In the genomic region with DNA sequence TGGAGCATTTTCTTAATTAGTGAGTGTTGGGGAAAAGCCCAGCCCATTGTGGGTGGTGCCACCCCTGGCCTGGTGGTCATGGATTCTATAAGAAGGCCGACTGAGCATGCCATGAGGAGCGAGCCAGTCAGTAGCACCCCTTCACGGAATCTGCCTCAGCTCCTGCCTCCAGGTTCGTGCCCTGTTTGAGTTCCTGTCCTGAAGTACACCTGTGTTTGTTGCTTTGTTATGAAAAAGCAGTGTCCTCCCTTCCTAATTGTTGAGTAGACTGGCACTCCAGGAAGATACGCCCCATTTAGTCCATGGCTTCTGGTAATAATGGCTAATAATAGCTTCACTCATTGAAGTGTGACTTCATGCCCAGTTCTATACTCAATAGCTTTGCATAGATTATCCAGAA, we compare ENCODE assay signal across 10 mouse cellular contexts. TPM values are rescaled to one million over a fixed set of nuclear protein-coding genes. Genes with fewer than 3 reads are reported as not detected.
A peak's percentile ranks its signal among the peaks of the same experiment; 100 is the strongest.
DNase-seq lines count a peak whose midpoint lies in the region; ATAC-seq and TF ChIP-seq lines count a peak whose summit lies in the region.
"Had no signal": no experiment of that assay in that cellular context is flagged by ENCODE, and none has a peak within 500 bp of the region (broad histone marks: within the 10 kb centered on the region; RNA-seq: fewer than 3 reads in every experiment).

A gene (plus strand): TSS at position 123 of the 400 bp plus-strand sequence.

- no peak within 1 kb of the TSS for H3K27ac ChIP-seq in kidney, postnatal 0 days
- peak within 1 kb of the TSS; percentile 33; the same call in 1 of the 2 replicates for H3K27ac ChIP-seq in embryonic facial prominence, embryonic 13.5 days
- H3K27ac ChIP-seq in hindbrain, embryonic 16.5 days (ENCODE audit: low read depth, low read length) = peak within 1 kb of the TSS; percentile 11; the same call in 1 of the 2 replicates
- H3K27ac ChIP-seq in midbrain, postnatal 0 days (ENCODE audit: low read depth, low read length) = 0 out of 2 replicates have a peak within 1 kb of the TSS, but pooled peaks have one; percentile 34
- H3K27ac ChIP-seq: gastrocnemius, adult 2 months had no signal

- no peak for TF ChIP-seq CTCF in kidney, postnatal 0 days (IDR thresholded peaks at IDR 0.05; ENCODE audit: low read depth)
- no peak for TF ChIP-seq CTCF in midbrain, postnatal 0 days (IDR thresholded peaks at IDR 0.05)

- H3K4me2 ChIP-seq in kidney, postnatal 0 days (ENCODE audit: low read length) = peak within 1 kb of the TSS; percentile 11; the same call in 1 of the 2 replicates
- H3K4me2 ChIP-seq in embryonic facial prominence, embryonic 13.5 days = peak within 1 kb of the TSS; percentile 37
- peak within 1 kb of the TSS; percentile 50 for H3K4me2 ChIP-seq in hindbrain, embryonic 16.5 days (ENCODE audit: low read length)
- H3K4me2 ChIP-seq in midbrain, postnatal 0 days (ENCODE audit: low read depth, low read length, poor library complexity, severe bottlenecking) = peak within 1 kb of the TSS; percentile 31

- DNase-seq in kidney, postnatal 0 days (ENCODE audit: low spot score) = no peak
- DNase-seq in kidney, adult 9 months = no peak
- DNase-seq in midbrain, postnatal 0 days (ENCODE audit: low spot score) = no peak
- no peak for DNase-seq in urinary bladder, adult 18-20 months (ENCODE audit: low spot score in 2 of 2)

- H3K9ac ChIP-seq in kidney, postnatal 0 days (ENCODE audit: low read depth, low read length) = no peak within 1 kb of the TSS
- no peak within 1 kb of the TSS for H3K9ac ChIP-seq in embryonic facial prominence, embryonic 13.5 days
- peak within 1 kb of the TSS; percentile 16 for H3K9ac ChIP-seq in hindbrain, embryonic 16.5 days (ENCODE audit: low read depth, low read length)
- H3K9ac ChIP-seq in midbrain, postnatal 0 days (replicated peaks; ENCODE audit: low read length, poor library complexity, severe bottlenecking) = no peak within 1 kb of the TSS

- 60% methylated on average over 5 of the region's 5 CpGs for WGBS in kidney, postnatal 0 days
- WGBS in embryonic facial prominence, embryonic 13.5 days = 59% methylated on average over 5 of the region's 5 CpGs
- WGBS in hindbrain, embryonic 16.5 days = 61% methylated on average over 5 of the region's 5 CpGs
- WGBS in midbrain, postnatal 0 days = 74% methylated on average over 5 of the region's 5 CpGs

- ATAC-seq in kidney, postnatal 0 days (replicated peaks; ENCODE audit: low FRiP score, low read depth) = no peak
- ATAC-seq in embryonic facial prominence, embryonic 13.5 days (ENCODE audit: insufficient number of reproducible peaks, insufficient read depth, low FRiP score, low TSS enrichment, low read depth) = no peak
- no peak for ATAC-seq in hindbrain, embryonic 16.5 days
- no peak for ATAC-seq in midbrain, postnatal 0 days (ENCODE audit: low FRiP score)
- ATAC-seq in megakaryocyte progenitor cell, adult 5-6 weeks (replicated peaks; ENCODE audit: poor library complexity) = no peak
- ATAC-seq in erythroid progenitor cell, adult 5-6 weeks (replicated peaks; ENCODE audit: low FRiP score, poor library complexity, severe bottlenecking) = no peak

- H3K4me3 ChIP-seq in kidney, postnatal 0 days (replicated peaks; ENCODE audit: low read depth, low read length) = no peak within 1 kb of the TSS
- H3K4me3 ChIP-seq in embryonic facial prominence, embryonic 13.5 days = no peak within 1 kb of the TSS
- peak within 1 kb of the TSS; percentile 26 for H3K4me3 ChIP-seq in hindbrain, embryonic 16.5 days (ENCODE audit: low read length)
- peak within 1 kb of the TSS; percentile 7; the same call in 1 of the 2 replicates for H3K4me3 ChIP-seq in midbrain, postnatal 0 days (ENCODE audit: low read depth, low read length)
- H3K4me3 ChIP-seq: gastrocnemius, adult 2 months had no signal

- no peaks in the 10 kb centered on the region for H3K36me3 ChIP-seq in kidney, postnatal 0 days (ENCODE audit: insufficient read depth, low read length)
- no peaks in the 10 kb centered on the region for H3K36me3 ChIP-seq in embryonic facial prominence, embryonic 13.5 days
- H3K36me3 ChIP-seq in hindbrain, embryonic 16.5 days (ENCODE audit: control insufficient read depth, insufficient read depth, low read length) = no peaks in the 10 kb centered on the region
- no peaks in the 10 kb centered on the region for H3K36me3 ChIP-seq in midbrain, postnatal 0 days (ENCODE audit: insufficient read depth, low read length)

- H3K27me3 ChIP-seq in kidney, postnatal 0 days (ENCODE audit: insufficient read depth, low read length) = no peaks in the 10 kb centered on the region
- peaks cover 7% of the 10 kb centered on the region; the same call in 1 of the 2 replicates for H3K27me3 ChIP-seq in embryonic facial prominence, embryonic 13.5 days
- no peaks in the 10 kb centered on the region for H3K27me3 ChIP-seq in hindbrain, embryonic 16.5 days (replicated peaks; ENCODE audit: control insufficient read depth, insufficient read depth, low read length)
- H3K27me3 ChIP-seq in midbrain, postnatal 0 days (ENCODE audit: insufficient read depth, low read length) = no peaks in the 10 kb centered on the region

- no peaks in the 10 kb centered on the region for H3K9me3 ChIP-seq in kidney, postnatal 0 days (replicated peaks; ENCODE audit: low read length)
- no peaks in the 10 kb centered on the region for H3K9me3 ChIP-seq in embryonic facial prominence, embryonic 13.5 days
- no peaks in the 10 kb centered on the region for H3K9me3 ChIP-seq in hindbrain, embryonic 16.5 days (ENCODE audit: control insufficient read depth, low read length)
- H3K9me3 ChIP-seq in midbrain, postnatal 0 days (ENCODE audit: low read length) = no peaks in the 10 kb centered on the region

- no peaks in the 10 kb centered on the region for H3K4me1 ChIP-seq in kidney, postnatal 0 days (replicated peaks; ENCODE audit: insufficient read depth, low read length)
- peaks cover 18% of the 10 kb centered on the region for H3K4me1 ChIP-seq in embryonic facial prominence, embryonic 13.5 days
- H3K4me1 ChIP-seq in hindbrain, embryonic 16.5 days (ENCODE audit: control insufficient read depth, insufficient read depth, low read depth, low read length) = peaks cover 10% of the 10 kb centered on the region
- no peaks in the 10 kb centered on the region for H3K4me1 ChIP-seq in midbrain, postnatal 0 days (ENCODE audit: insufficient read depth, low read length)

RNA-seq across cellular contexts. Expression of the gene that starts here (rescaled TPM):
- polyA plus RNA-seq in kidney, postnatal 0 days (2015; fragmentation: Nextera tagmentation; extraction: Ambion mirVana) = not detected in 2 replicates
- not detected in 2 replicates for polyA plus RNA-seq in embryonic facial prominence, embryonic 13.5 days (2015; fragmentation: Nextera tagmentation; extraction: Ambion mirVana)
- polyA plus RNA-seq in hindbrain, embryonic 16.5 days (2015; fragmentation: Nextera tagmentation; extraction: Ambion mirVana) = 0.51 and 0.55 TPM in 2 replicates
- total RNA-seq in midbrain, postnatal 0 days (2014; rRNA removed) = 0.52 and 0.82 TPM in 2 replicates
- 0.90 and 0.94 TPM in 2 replicates for polyA plus RNA-seq in midbrain, postnatal 0 days (2015; fragmentation: Nextera tagmentation; extraction: Ambion mirVana)
- not detected in 2 replicates for total RNA-seq in megakaryocyte progenitor cell, adult 5-6 weeks (2015)
- total RNA-seq in megakaryocyte progenitor cell, adult 5-6 weeks (2017) = not detected in 2 replicates
- total RNA-seq in erythroid progenitor cell, adult 5-6 weeks (2015; ENCODE audit: low replicate concordance) = not detected in 2 replicates
- total RNA-seq in erythroid progenitor cell, adult 5-6 weeks (2017; ENCODE audit: low replicate concordance) = not detected in 2 replicates
- total RNA-seq: gastrocnemius, adult 2 months; monocyte, adult 5-6 weeks had no signal

Comparison
In these comparisons a context has a peak if more than half of its experiments do, and no peak if none do; other contexts are left out.
1. H3K4me3 ChIP-seq: peak in hindbrain, embryonic 16.5 days (single experiment) and midbrain, postnatal 0 days (single experiment); none in kidney, postnatal 0 days (single experiment) and embryonic facial prominence, embryonic 13.5 days (single experiment).
2. Peak in every context shown above with its lines, with median percentiles within 50 percentile points of each other: H3K4me2 ChIP-seq.